Mouse (Mus musculus): ENCODE results near the gene Clip1. TPM values are rescaled to one million over a fixed set of nuclear protein-coding genes. Genes with fewer than 3 reads are reported as not detected.

The Clip1 gene
- total RNA-seq, 1 experiment from 2014 or later: 64.8 TPM

GRCm38 (mm10) chr5:123671473-123671820, 13.0 kb downstream of the Clip1 start:
- DNase-seq: no peak

GRCm38 (mm10) chr5:123670800-123671472, 13.5 kb downstream of the Clip1 start:
- peak; percentile 70 for DNase-seq

GRCm38 (mm10) chr5:123669991-123670799, 14.2 kb downstream of the Clip1 start:
- DNase-seq: peak; percentile 60

- no peak for DNase-seq
These were observed 16.5 kb downstream of the Clip1 start for GRCm38 (mm10) chr5:123667915-123668314.

GRCm38 (mm10) chr5:123665956-123666355, 18.5 kb downstream of the Clip1 start:
- DNase-seq: peak; percentile 22

GRCm38 (mm10) chr5:123664329-123664728, 20.1 kb downstream of the Clip1 start:
- DNase-seq: no peak

GRCm38 (mm10) chr5:123662059-123662458, 22.4 kb downstream of the Clip1 start:
- DNase-seq: peak; percentile 48

- DNase-seq: no peak
These were observed 22.8 kb downstream of the Clip1 start for GRCm38 (mm10) chr5:123661602-123662001.

GRCm38 (mm10) chr5:123657651-123658050, 26.8 kb downstream of the Clip1 start:
- DNase-seq: no peak

GRCm38 (mm10) chr5:123654937-123655336, 29.5 kb downstream of the Clip1 start:
- DNase-seq: no peak

GRCm38 (mm10) chr5:123653287-123653801, 31.1 kb downstream of the Clip1 start:
- peak; percentile 65 for DNase-seq

- no peak for DNase-seq
These were observed 33.6 kb downstream of the Clip1 start for GRCm38 (mm10) chr5:123650825-123651224.

- peak; percentile 78 for DNase-seq
These were observed 42.0 kb downstream of the Clip1 start for GRCm38 (mm10) chr5:123642401-123642800.

- DNase-seq: no peak
These were observed 43.0 kb downstream of the Clip1 start for GRCm38 (mm10) chr5:123641259-123641900.

GRCm38 (mm10) chr5:123640181-123640580, 44.2 kb downstream of the Clip1 start:
- DNase-seq: peak; percentile 53

GRCm38 (mm10) chr5:123631210-123631609, 53.2 kb downstream of the Clip1 start:
- DNase-seq: no peak

- peak; percentile 87 for DNase-seq
These were observed 57.8 kb downstream of the Clip1 start for GRCm38 (mm10) chr5:123626631-123627030.

- no peak for DNase-seq
These were observed 62.0 kb downstream of the Clip1 start for GRCm38 (mm10) chr5:123622421-123622820.

- peak; percentile 34 for DNase-seq
These were observed 65.9 kb downstream of the Clip1 start for GRCm38 (mm10) chr5:123618558-123618957.

GRCm38 (mm10) chr5:123614246-123614645, 70.2 kb downstream of the Clip1 start:
- no peak for DNase-seq

- peak; percentile 87 for DNase-seq
These were observed 74.6 kb downstream of the Clip1 start for GRCm38 (mm10) chr5:123609843-123610242.

GRCm38 (mm10) chr5:123609416-123609815, 75.0 kb downstream of the Clip1 start:
- DNase-seq: no peak

- DNase-seq: peak; percentile 38
These were observed 77.2 kb downstream of the Clip1 start for GRCm38 (mm10) chr5:123607211-123607669.
